Mouse (Mus musculus): ENCODE data around the gene Mrpl30. TPM values are rescaled to one million over a fixed set of nuclear protein-coding genes. Genes with fewer than 3 reads are reported as not detected.

Mrpl30 gene
- polyA plus RNA-seq, 1 experiment from 2014 or later = 227 TPM

- Histone ChIP-seq H3K36me3 (no peaks in the 10 kb centered on the region), H3K4me3 (replicated peaks) (no peak within 1 kb of the TSS), H3K4me1 (no peaks in the 10 kb centered on the region), H3K9ac (no peak within 1 kb of the TSS), H3K9me3 (no peaks in the 10 kb centered on the region), H3K27me3 (replicated peaks) (no peaks in the 10 kb centered on the region), H3K4me2 (no peak within 1 kb of the TSS), H3K27ac (no peak within 1 kb of the TSS)
- 70% methylated on average over 5 of the region's 5 CpGs for WGBS
- no peak for ATAC-seq (ENCODE audit: insufficient read depth, low FRiP score, low read depth)
Measured at GRCm38 (mm10) chr1:37916393-37916792, 26.1 kb downstream of the Mrpl30 start, which contains the start of gene Lyg2. Gene Lyg2 (minus strand): TSS chr1:37916493.

GRCm38 (mm10) chr1:37917666-37918065, 27.4 kb downstream of the Mrpl30 start:
- no peak overlapping the region for H3K4me2 ChIP-seq
- no peaks in the 10 kb centered on the region for H3K9me3 ChIP-seq
- H3K9ac ChIP-seq = no peak overlapping the region
- ATAC-seq (ENCODE audit: insufficient read depth, low FRiP score, low read depth) = no peak
- no peaks in the 10 kb centered on the region for H3K4me1 ChIP-seq
- no peaks in the 10 kb centered on the region for H3K27me3 ChIP-seq (replicated peaks)
- no peak overlapping the region for H3K27ac ChIP-seq
- H3K4me3 ChIP-seq (replicated peaks) = no peak overlapping the region
- no peaks in the 10 kb centered on the region for H3K36me3 ChIP-seq
- WGBS = 64% methylated on average over 13 of the region's 13 CpGs

GRCm38 (mm10) chr1:37918096-37918495, 27.8 kb downstream of the Mrpl30 start:
- Histone ChIP-seq H3K9ac (no peak overlapping the region), H3K27ac (no peak overlapping the region), H3K27me3 (replicated peaks) (no peaks in the 10 kb centered on the region), H3K36me3 (no peaks in the 10 kb centered on the region), H3K9me3 (no peaks in the 10 kb centered on the region), H3K4me2 (no peak overlapping the region), H3K4me1 (no peaks in the 10 kb centered on the region), H3K4me3 (replicated peaks) (no peak overlapping the region)
- ATAC-seq (ENCODE audit: insufficient read depth, low FRiP score, low read depth) = no peak
- WGBS = 58% methylated on average over 6 of the region's 6 CpGs

GRCm38 (mm10) chr1:37922536-37922935, 32.3 kb downstream of the Mrpl30 start:
- H3K9me3 ChIP-seq = no peaks in the 10 kb centered on the region
- H3K27ac ChIP-seq = no peak overlapping the region
- H3K9ac ChIP-seq = no peak overlapping the region
- no peak for ATAC-seq (ENCODE audit: insufficient read depth, low FRiP score, low read depth)
- H3K4me1 ChIP-seq = no peaks in the 10 kb centered on the region
- no peaks in the 10 kb centered on the region for H3K27me3 ChIP-seq (replicated peaks)
- no peak overlapping the region for H3K4me2 ChIP-seq
- 59% methylated on average over 8 of the region's 8 CpGs for WGBS
- H3K4me3 ChIP-seq (replicated peaks) = no peak overlapping the region
- no peaks in the 10 kb centered on the region for H3K36me3 ChIP-seq

GRCm38 (mm10) chr1:37925971-37926370, 35.7 kb downstream of the Mrpl30 start:
- ATAC-seq (ENCODE audit: insufficient read depth, low FRiP score, low read depth) = no peak
- no peak overlapping the region for H3K4me3 ChIP-seq (replicated peaks)
- WGBS = 75% methylated on average over 8 of the region's 8 CpGs
- H3K4me2 ChIP-seq = no peak overlapping the region
- H3K27me3 ChIP-seq (replicated peaks) = no peaks in the 10 kb centered on the region
- no peak overlapping the region for H3K27ac ChIP-seq
- H3K4me1 ChIP-seq = no peaks in the 10 kb centered on the region
- H3K9ac ChIP-seq = no peak overlapping the region
- H3K36me3 ChIP-seq = no peaks in the 10 kb centered on the region
- H3K9me3 ChIP-seq = no peaks in the 10 kb centered on the region

GRCm38 (mm10) chr1:37931806-37932205, 41.5 kb downstream of the Mrpl30 start:
- 11% methylated on average over 3 of the region's 3 CpGs for WGBS
- ATAC-seq (ENCODE audit: insufficient read depth, low FRiP score, low read depth) = peak; percentile 78
- Histone ChIP-seq H3K36me3 (no peaks in the 10 kb centered on the region), H3K4me2 (no peak overlapping the region), H3K9ac (no peak overlapping the region), H3K4me1 (no peaks in the 10 kb centered on the region), H3K4me3 (replicated peaks) (no peak overlapping the region), H3K27me3 (replicated peaks) (no peaks in the 10 kb centered on the region), H3K9me3 (no peaks in the 10 kb centered on the region), H3K27ac (no peak overlapping the region)

Other genes with a start within 250 kb of the Mrpl30 start
- 13.3 and 15.0 TPM in 2 replicates for gene 2010300C02Rik, start 170.4 kb upstream of the Mrpl30 start, polyA plus RNA-seq (2015; fragmentation: Nextera tagmentation; extraction: Ambion mirVana)
- gene Tsga10, start 24.0 kb upstream of the Mrpl30 start, polyA plus RNA-seq (2015; fragmentation: Nextera tagmentation; extraction: Ambion mirVana) = 4.2 and 4.8 TPM in 2 replicates
- 8.1 and 10.2 TPM in 2 replicates for gene Lipt1, start 18.7 kb upstream of the Mrpl30 start, polyA plus RNA-seq (2015; fragmentation: Nextera tagmentation; extraction: Ambion mirVana)
- 28.5 and 29.5 TPM in 2 replicates for gene Mitd1, start 66 bp upstream of the Mrpl30 start, polyA plus RNA-seq (2015; fragmentation: Nextera tagmentation; extraction: Ambion mirVana)
- gene Lyg2, start 26.0 kb downstream of the Mrpl30 start, polyA plus RNA-seq (2015; fragmentation: Nextera tagmentation; extraction: Ambion mirVana) = not detected in 2 replicates
- not detected in 2 replicates for gene Lyg1, start 67.3 kb downstream of the Mrpl30 start, polyA plus RNA-seq (2015; fragmentation: Nextera tagmentation; extraction: Ambion mirVana)
- 128 and 132 TPM in 2 replicates for gene Txndc9, start 107.4 kb downstream of the Mrpl30 start, polyA plus RNA-seq (2015; fragmentation: Nextera tagmentation; extraction: Ambion mirVana)
- 32.5 and 33.1 TPM in 2 replicates for gene Eif5b, start 107.5 kb downstream of the Mrpl30 start, polyA plus RNA-seq (2015; fragmentation: Nextera tagmentation; extraction: Ambion mirVana)
- gene Rev1, start 239.3 kb downstream of the Mrpl30 start, polyA plus RNA-seq (2015; fragmentation: Nextera tagmentation; extraction: Ambion mirVana) = 27.5 and 27.7 TPM in 2 replicates